Mouse (Mus musculus): ENCODE measurements at regions not wholly inside any gene's neighbourhood (a gene's known extent, or its start where the extent isn't known, plus 50 kb on each side); places are given as distances from the start of the nearest gene placed in this dataset.
A peak's percentile ranks its signal among the peaks of the same experiment; 100 is the strongest.

GRCm38 (mm10) chr5:64722211-64722610, 81.0 kb upstream of the Klf3 start:
- Histone ChIP-seq H3K36me3 (ENCODE audit: control insufficient read depth, insufficient read depth, low read length) (no peaks in the 10 kb centered on the region), H3K9ac (ENCODE audit: low read length) (no peak overlapping the region), H3K27ac (ENCODE audit: low read length) (no peak overlapping the region), H3K27me3 (ENCODE audit: control insufficient read depth, insufficient read depth, low read length) (no peaks in the 10 kb centered on the region), H3K4me1 (ENCODE audit: control insufficient read depth, insufficient read depth, low read length) (no peaks in the 10 kb centered on the region), H3K4me3 (replicated peaks; ENCODE audit: low read length) (no peak overlapping the region), H3K9me3 (replicated peaks; ENCODE audit: control insufficient read depth, low read length) (peaks cover 9% of the 10 kb centered on the region), H3K4me2 (ENCODE audit: low read depth, low read length) (no peak overlapping the region)
- ATAC-seq (ENCODE audit: insufficient read depth, low FRiP score): no peak

- Histone ChIP-seq H3K9ac (ENCODE audit: low read length) (no peak overlapping the region), H3K9me3 (replicated peaks; ENCODE audit: control insufficient read depth, low read length) (peaks cover 9% of the 10 kb centered on the region), H3K27me3 (ENCODE audit: control insufficient read depth, insufficient read depth, low read length) (no peaks in the 10 kb centered on the region), H3K27ac (ENCODE audit: low read length) (no peak overlapping the region), H3K4me3 (replicated peaks; ENCODE audit: low read length) (no peak overlapping the region), H3K4me1 (ENCODE audit: control insufficient read depth, insufficient read depth, low read length) (no peaks in the 10 kb centered on the region), H3K4me2 (ENCODE audit: low read depth, low read length) (no peak overlapping the region), H3K36me3 (ENCODE audit: control insufficient read depth, insufficient read depth, low read length) (no peaks in the 10 kb centered on the region)
- no peak for ATAC-seq (ENCODE audit: insufficient read depth, low FRiP score)
- 75% methylated on average over 2 of the region's 2 CpGs for WGBS
These were observed 75.3 kb upstream of the Klf3 start for GRCm38 (mm10) chr5:64727847-64728246.

- H3K4me2 ChIP-seq (ENCODE audit: low read depth, low read length): no peak overlapping the region
- H3K27ac ChIP-seq (ENCODE audit: low read length): no peak overlapping the region
- no peaks in the 10 kb centered on the region for H3K36me3 ChIP-seq (ENCODE audit: control insufficient read depth, insufficient read depth, low read length)
- H3K4me1 ChIP-seq (ENCODE audit: control insufficient read depth, insufficient read depth, low read length): no peaks in the 10 kb centered on the region
- no peak for ATAC-seq (ENCODE audit: insufficient read depth, low FRiP score)
- H3K9ac ChIP-seq (ENCODE audit: low read length): no peak overlapping the region
- 85% methylated on average over 3 of the region's 3 CpGs for WGBS
- no peak overlapping the region for H3K4me3 ChIP-seq (replicated peaks; ENCODE audit: low read length)
- no peaks in the 10 kb centered on the region for H3K27me3 ChIP-seq (ENCODE audit: control insufficient read depth, insufficient read depth, low read length)
- H3K9me3 ChIP-seq (replicated peaks; ENCODE audit: control insufficient read depth, low read length): no peaks in the 10 kb centered on the region
These were observed 70.8 kb upstream of the Klf3 start for GRCm38 (mm10) chr5:64732356-64732755.

GRCm38 (mm10) chr5:64736985-64737384, 66.2 kb upstream of the Klf3 start:
- no peak overlapping the region for H3K9ac ChIP-seq (ENCODE audit: low read length)
- H3K4me1 ChIP-seq (ENCODE audit: control insufficient read depth, insufficient read depth, low read length): peaks cover 24% of the 10 kb centered on the region
- no peak for ATAC-seq (ENCODE audit: insufficient read depth, low FRiP score)
- no peak overlapping the region for H3K27ac ChIP-seq (ENCODE audit: low read length)
- no peak overlapping the region for H3K4me3 ChIP-seq (replicated peaks; ENCODE audit: low read length)
- H3K4me2 ChIP-seq (ENCODE audit: low read depth, low read length): no peak overlapping the region
- no peaks in the 10 kb centered on the region for H3K27me3 ChIP-seq (ENCODE audit: control insufficient read depth, insufficient read depth, low read length)
- no peaks in the 10 kb centered on the region for H3K36me3 ChIP-seq (ENCODE audit: control insufficient read depth, insufficient read depth, low read length)
- H3K9me3 ChIP-seq (replicated peaks; ENCODE audit: control insufficient read depth, low read length): no peaks in the 10 kb centered on the region

- Histone ChIP-seq H3K4me1 (ENCODE audit: control insufficient read depth, insufficient read depth, low read length) (peaks cover 24% of the 10 kb centered on the region), H3K27me3 (ENCODE audit: control insufficient read depth, insufficient read depth, low read length) (no peaks in the 10 kb centered on the region), H3K9me3 (replicated peaks; ENCODE audit: control insufficient read depth, low read length) (no peaks in the 10 kb centered on the region), H3K36me3 (ENCODE audit: control insufficient read depth, insufficient read depth, low read length) (no peaks in the 10 kb centered on the region), H3K4me2 (ENCODE audit: low read depth, low read length) (peak overlapping the region; percentile 25), H3K9ac (ENCODE audit: low read length) (peak overlapping the region; percentile 41), H3K27ac (ENCODE audit: low read length) (peak overlapping the region; percentile 36), H3K4me3 (replicated peaks; ENCODE audit: low read length) (no peak overlapping the region)
- no peak for ATAC-seq (ENCODE audit: insufficient read depth, low FRiP score)
- 25% methylated on average over 11 of the region's 11 CpGs for WGBS
These were observed 65.0 kb upstream of the Klf3 start for GRCm38 (mm10) chr5:64738096-64738780.

- 32% methylated on average over 10 of the region's 10 CpGs for WGBS
- no peak for ATAC-seq (ENCODE audit: insufficient read depth, low FRiP score)
- Histone ChIP-seq H3K27me3 (ENCODE audit: control insufficient read depth, insufficient read depth, low read length) (no peaks in the 10 kb centered on the region), H3K27ac (ENCODE audit: low read length) (peak overlapping the region; percentile 71), H3K4me3 (replicated peaks; ENCODE audit: low read length) (no peak overlapping the region), H3K4me1 (ENCODE audit: control insufficient read depth, insufficient read depth, low read length) (peaks cover 24% of the 10 kb centered on the region), H3K9ac (ENCODE audit: low read length) (peak overlapping the region; percentile 60), H3K9me3 (replicated peaks; ENCODE audit: control insufficient read depth, low read length) (no peaks in the 10 kb centered on the region), H3K36me3 (ENCODE audit: control insufficient read depth, insufficient read depth, low read length) (no peaks in the 10 kb centered on the region), H3K4me2 (ENCODE audit: low read depth, low read length) (peak overlapping the region; percentile 25)
These were observed 64.3 kb upstream of the Klf3 start for GRCm38 (mm10) chr5:64738781-64739310.

GRCm38 (mm10) chr5:64739311-64740261, 63.6 kb upstream of the Klf3 start:
- WGBS: 22% methylated on average over 15 of the region's 15 CpGs
- no peaks in the 10 kb centered on the region for H3K9me3 ChIP-seq (replicated peaks; ENCODE audit: control insufficient read depth, low read length)
- 0 out of 2 replicates have a peak overlapping the region, but pooled peaks have one; percentile 25 for H3K4me2 ChIP-seq (ENCODE audit: low read depth, low read length)
- no peak overlapping the region for H3K4me3 ChIP-seq (replicated peaks; ENCODE audit: low read length)
- ATAC-seq (ENCODE audit: insufficient read depth, low FRiP score): peak; percentile 74
- H3K9ac ChIP-seq (ENCODE audit: low read length): peak overlapping the region; percentile 60
- H3K36me3 ChIP-seq (ENCODE audit: control insufficient read depth, insufficient read depth, low read length): no peaks in the 10 kb centered on the region
- H3K27me3 ChIP-seq (ENCODE audit: control insufficient read depth, insufficient read depth, low read length): no peaks in the 10 kb centered on the region
- peaks cover 24% of the 10 kb centered on the region for H3K4me1 ChIP-seq (ENCODE audit: control insufficient read depth, insufficient read depth, low read length)
- H3K27ac ChIP-seq (ENCODE audit: low read length): peak overlapping the region; percentile 71

GRCm38 (mm10) chr5:64744041-64744440, 59.1 kb upstream of the Klf3 start:
- Histone ChIP-seq H3K27me3 (ENCODE audit: control insufficient read depth, insufficient read depth, low read length) (no peaks in the 10 kb centered on the region), H3K9me3 (replicated peaks; ENCODE audit: control insufficient read depth, low read length) (no peaks in the 10 kb centered on the region), H3K27ac (ENCODE audit: low read length) (no peak overlapping the region), H3K9ac (ENCODE audit: low read length) (no peak overlapping the region), H3K4me3 (replicated peaks; ENCODE audit: low read length) (no peak overlapping the region), H3K4me1 (ENCODE audit: control insufficient read depth, insufficient read depth, low read length) (peaks cover 11% of the 10 kb centered on the region), H3K36me3 (ENCODE audit: control insufficient read depth, insufficient read depth, low read length) (no peaks in the 10 kb centered on the region), H3K4me2 (ENCODE audit: low read depth, low read length) (no peak overlapping the region)
- ATAC-seq (ENCODE audit: insufficient read depth, low FRiP score): no peak; the same call in 1 of the 2 replicates
- 82% methylated on average over 4 of the region's 4 CpGs for WGBS

GRCm38 (mm10) chr5:64744455-64744854, 58.7 kb upstream of the Klf3 start:
- Histone ChIP-seq H3K9me3 (replicated peaks; ENCODE audit: control insufficient read depth, low read length) (no peaks in the 10 kb centered on the region), H3K9ac (ENCODE audit: low read length) (no peak overlapping the region), H3K27ac (ENCODE audit: low read length) (no peak overlapping the region), H3K4me1 (ENCODE audit: control insufficient read depth, insufficient read depth, low read length) (peaks cover 6% of the 10 kb centered on the region), H3K36me3 (ENCODE audit: control insufficient read depth, insufficient read depth, low read length) (no peaks in the 10 kb centered on the region), H3K4me2 (ENCODE audit: low read depth, low read length) (no peak overlapping the region), H3K27me3 (ENCODE audit: control insufficient read depth, insufficient read depth, low read length) (no peaks in the 10 kb centered on the region), H3K4me3 (replicated peaks; ENCODE audit: low read length) (no peak overlapping the region)
- 82% methylated on average over 5 of the region's 5 CpGs for WGBS
- no peak for ATAC-seq (ENCODE audit: insufficient read depth, low FRiP score)
